Mouse (Mus musculus) MEL (cell line): ENCODE data around the gene Dlx3. TPM values are rescaled to one million over a fixed set of nuclear protein-coding genes. Genes with fewer than 3 reads are reported as not detected.

Experiments used
- DNase-seq: peaks from one replicate; pipeline ENCODE4 v3.0.0; 2011; ENCODE audit warnings: low read depth, low spot score
- H3K27ac ChIP-seq: 2 replicates; pipeline ENCODE4 v1.5.1; 2012; ENCODE audit warnings: low read depth, mild to moderate bottlenecking, control low read depth, low read length, moderate library complexity; ENCODE audit not compliant: control insufficient read depth
- H3K27me3 ChIP-seq, 2 experiments: fragments of 150-350 bp in 1 of 2; sonication (generic) in 1 of 2; 2 replicates each; pipeline ENCODE4 v1.6.1; 2012; ENCODE audit warnings: low read length in 2 of 2, mild to moderate bottlenecking in 2 of 2, improper control_type of control experiment in 1 of 2, moderate library complexity in 1 of 2; ENCODE audit not compliant: insufficient read depth in 2 of 2, control insufficient read depth in 1 of 2
- H3K36me3 ChIP-seq, 2 experiments: 2 replicates each; pipeline ENCODE4 v1.6.1; 2012 to 2014; ENCODE audit warnings: low read length in 2 of 2, improper control_type of control experiment in 1 of 2, inconsistent platforms in 1 of 2, mild to moderate bottlenecking in 1 of 2; ENCODE audit not compliant: insufficient read depth in 2 of 2, control insufficient read depth in 1 of 2
- H3K4me1 ChIP-seq, 2 experiments: fragments of 150-350 bp in 1 of 2; sonication (generic) in 1 of 2; 2 replicates each; pipeline ENCODE4 v1.6.1; 2012; ENCODE audit warnings: low read length in 2 of 2, improper control_type of control experiment in 1 of 2, mild to moderate bottlenecking in 1 of 2; ENCODE audit not compliant: insufficient read depth in 2 of 2, control insufficient read depth in 1 of 2
- H3K4me3 ChIP-seq, 2 experiments: fragments of 150-350 bp in 1 of 2; sonication (generic) in 1 of 2; 2 replicates each; pipeline ENCODE4 v1.5.1; 2012; ENCODE audit warnings: low read depth in 2 of 2, low read length in 2 of 2, mild to moderate bottlenecking in 2 of 2, moderate library complexity in 2 of 2, control low read depth in 1 of 2, improper control_type of control experiment in 1 of 2; ENCODE audit not compliant: control insufficient read depth in 1 of 2, insufficient read depth in 1 of 2
- H3K79me2 ChIP-seq: 2 replicates; pipeline ENCODE4 v1.6.1; 2012; ENCODE audit warnings: mild to moderate bottlenecking, low read length, moderate library complexity; ENCODE audit not compliant: control insufficient read depth, poor library complexity, insufficient read depth
- H3K9ac ChIP-seq: 2 replicates; pipeline ENCODE4 v1.6.1; 2012; ENCODE audit warnings: low read depth, mild to moderate bottlenecking, control low read depth, low read length, moderate library complexity; ENCODE audit not compliant: control insufficient read depth, poor library complexity, severe bottlenecking
- H3K9me3 ChIP-seq: fragments of 150-350 bp; sonication (generic); replicated peaks from 2 replicates; pipeline ENCODE4 v1.6.1; 2012; ENCODE audit warnings: mild to moderate bottlenecking, low read length, improper control_type of control experiment, moderate library complexity; ENCODE audit not compliant: insufficient read depth
- CTCF ChIP-seq, 3 experiments: IDR thresholded peaks in 2 of 3; conservative IDR thresholded peaks in 1 of 3; 2 replicates each; pipeline ENCODE4 v1.5.1; 2011 to 2012; ENCODE audit warnings: low read length in 3 of 3, low read depth in 2 of 3, mild to moderate bottlenecking in 2 of 3, improper control_type of control experiment in 1 of 3, inconsistent platforms in 1 of 3, mixed read lengths in 1 of 3, moderate library complexity in 1 of 3; ENCODE audit not compliant: control insufficient read depth in 1 of 3, insufficient read depth in 1 of 3, poor library complexity in 1 of 3, severe bottlenecking in 1 of 3
- E2F4 ChIP-seq: IDR thresholded peaks from 2 replicates; pipeline ENCODE4 v1.6.1; 2011; ENCODE audit warnings: low read depth, low read length, improper control_type of control experiment, borderline replicate concordance
- ELF1 ChIP-seq: IDR thresholded peaks from 2 replicates; pipeline ENCODE4 v1.6.1; 2014; ENCODE audit warnings: low read depth, mild to moderate bottlenecking, inconsistent platforms, low read length, improper control_type of control experiment, moderate library complexity
- ETS1 ChIP-seq: IDR thresholded peaks from 2 replicates; pipeline ENCODE4 v1.6.1; 2012; ENCODE audit warnings: low read depth, mild to moderate bottlenecking, inconsistent platforms, low read length, improper control_type of control experiment, moderate library complexity
- GABPA ChIP-seq: IDR thresholded peaks from 2 replicates; pipeline ENCODE4 v1.6.1; 2012; ENCODE audit warnings: low read depth, mild to moderate bottlenecking, inconsistent platforms, low read length, improper control_type of control experiment, moderate library complexity
- HCFC1 ChIP-seq: IDR thresholded peaks from 2 replicates; pipeline ENCODE4 v1.6.1; 2012; ENCODE audit warnings: low read depth, mild to moderate bottlenecking, inconsistent platforms, low read length, improper control_type of control experiment, moderate library complexity
- MAFK ChIP-seq: IDR thresholded peaks from 2 replicates; pipeline ENCODE4 v1.6.1; 2011; ENCODE audit warnings: low read depth, mild to moderate bottlenecking, low read length, improper control_type of control experiment, borderline replicate concordance
- MAX ChIP-seq: IDR thresholded peaks from 2 replicates; pipeline ENCODE4 v1.6.1; 2011; ENCODE audit warnings: low read length, improper control_type of control experiment
- MAZ ChIP-seq: IDR thresholded peaks from 2 replicates; pipeline ENCODE4 v1.6.1; 2012; ENCODE audit warnings: low read depth, mild to moderate bottlenecking, inconsistent platforms, low read length, improper control_type of control experiment
- MEF2A ChIP-seq: IDR thresholded peaks from 2 replicates; pipeline ENCODE4 v1.6.1; 2014; ENCODE audit warnings: low read depth, mild to moderate bottlenecking, inconsistent platforms, low read length, improper control_type of control experiment; ENCODE audit not compliant: poor library complexity, insufficient replicate concordance, severe bottlenecking; ENCODE audit errors: extremely low read depth
- NELFE ChIP-seq: IDR thresholded peaks from 2 replicates; pipeline ENCODE4 v1.6.1; 2011; ENCODE audit warnings: low read depth, low read length, improper control_type of control experiment
- NRF1 ChIP-seq: IDR thresholded peaks from 2 replicates; pipeline ENCODE4 v1.6.1; 2014; ENCODE audit warnings: low read depth, mild to moderate bottlenecking, inconsistent platforms, low read length, improper control_type of control experiment, moderate library complexity; ENCODE audit not compliant: poor library complexity, insufficient read depth, severe bottlenecking
- POLR2A ChIP-seq, 2 experiments: IDR thresholded peaks; 2 replicates each; pipeline ENCODE4 v1.6.1; 2011 to 2012; ENCODE audit warnings: low read length in 2 of 2, mild to moderate bottlenecking in 2 of 2, control low read depth in 1 of 2, improper control_type of control experiment in 1 of 2, low read depth in 1 of 2, moderate library complexity in 1 of 2; ENCODE audit not compliant: control insufficient read depth in 1 of 2, insufficient read depth in 1 of 2, poor library complexity in 1 of 2
- RAD21 ChIP-seq: IDR thresholded peaks from 2 replicates; pipeline ENCODE4 v1.6.1; 2011; ENCODE audit warnings: mild to moderate bottlenecking, low read depth, low read length, improper control_type of control experiment
- RCOR1 ChIP-seq: IDR thresholded peaks from 2 replicates; pipeline ENCODE4 v1.6.1; 2012; ENCODE audit warnings: low read depth, mild to moderate bottlenecking, inconsistent platforms, low read length, improper control_type of control experiment
- SIN3A ChIP-seq: IDR thresholded peaks from 2 replicates; pipeline ENCODE4 v1.6.1; 2012; ENCODE audit warnings: low read length, improper control_type of control experiment, inconsistent platforms
- TBP ChIP-seq: IDR thresholded peaks from 2 replicates; pipeline ENCODE4 v1.8.0; 2011; ENCODE audit warnings: low read depth, low read length, improper control_type of control experiment
- TCF12 ChIP-seq: IDR thresholded peaks from 2 replicates; pipeline ENCODE4 v1.6.1; 2014; ENCODE audit warnings: low read depth, mild to moderate bottlenecking, inconsistent platforms, low read length, improper control_type of control experiment, moderate library complexity
- UBTF ChIP-seq: IDR thresholded peaks from 2 replicates; pipeline ENCODE4 v1.6.1; 2012; ENCODE audit warnings: low read depth, mild to moderate bottlenecking, inconsistent platforms, low read length, improper control_type of control experiment, moderate library complexity, borderline replicate concordance; ENCODE audit not compliant: insufficient read depth
- USF2 ChIP-seq, 2 experiments: IDR thresholded peaks; 2 replicates each; pipeline ENCODE4 v1.6.1; 2011 to 2012; ENCODE audit warnings: improper control_type of control experiment in 2 of 2, low read length in 2 of 2, borderline replicate concordance in 1 of 2, inconsistent platforms in 1 of 2, low read depth in 1 of 2, mild to moderate bottlenecking in 1 of 2; ENCODE audit not compliant: insufficient read depth in 1 of 2
- ZKSCAN1 ChIP-seq: IDR thresholded peaks from 2 replicates; pipeline ENCODE4 v1.6.1; 2012; ENCODE audit warnings: low read depth, mild to moderate bottlenecking, inconsistent platforms, low read length, improper control_type of control experiment, moderate library complexity
- ZMIZ1 ChIP-seq: IDR thresholded peaks from 2 replicates; pipeline ENCODE4 v1.6.1; 2012; ENCODE audit warnings: low read depth, mild to moderate bottlenecking, inconsistent platforms, low read length, improper control_type of control experiment, moderate library complexity
- polyA plus RNA-seq, 2 experiments: library from polyadenylated mRNA; stranded (reverse) in 1 of 2; unstranded in 1 of 2; fragments of >175 nt in 1 of 2; fragments of >200 nt in 1 of 2; gene quantifications; 2 replicates each; pipeline versions ENCODE4 v1.2.1 to v1.2.4; 2012; ENCODE audit warnings: low replicate concordance in 2 of 2, low read depth in 1 of 2; ENCODE audit not compliant: insufficient read length in 2 of 2, insufficient read depth in 1 of 2, missing spikeins in 1 of 2
- total RNA-seq: library from RNA; depleted of rRNA; stranded (reverse); fragments of 300-350 nt; gene quantifications from 2 replicates; pipeline ENCODE4 v1.2.3, GENCODE M21; 2012; rRNA removed

Gene Dlx3
- total RNA-seq (not detected in 2 replicates), polyA plus RNA-seq (not detected)

GRCm38 (mm10) chr11:95119990-95120632 lies at the start of gene Dlx3:
Gene Dlx3, plus strand, starts transcription at chr11:95120119.
- Histone ChIP-seq H3K36me3 (no peaks in the 10 kb centered on the region), H3K4me1 (no peaks in the 10 kb centered on the region), H3K9ac (no peak within 1 kb of the TSS), H3K27ac (no peak within 1 kb of the TSS), H3K79me2 (no peaks in the 10 kb centered on the region), H3K9me3 (no peaks in the 10 kb centered on the region), H3K4me3 (no peak within 1 kb of the TSS), H3K27me3 (peaks cover 4% of the 10 kb centered on the region in 2 experiments; a peak in 3 of 4 replicates)
- no peak for DNase-seq
- TF ChIP-seq USF2 (IDR thresholded peaks at IDR 0.05; ENCODE audit: borderline replicate concordance in 1 of 2, insufficient read depth in 1 of 2, low read depth in 1 of 2, low read length in 2 of 2), result no peak
- no peak for TF ChIP-seq ETS1
- TF ChIP-seq ZMIZ1, result no peak
- no peak for TF ChIP-seq TBP
- TF ChIP-seq TCF12, result no peak

- no peak overlapping the region for H3K9ac ChIP-seq
- no peak overlapping the region for H3K27ac ChIP-seq
- no peaks in the 10 kb centered on the region for H3K9me3 ChIP-seq
- no peak overlapping the region for H3K4me3 ChIP-seq
- H3K79me2 ChIP-seq, result no peaks in the 10 kb centered on the region
- H3K27me3 ChIP-seq, result peaks cover 10 to 15% of the 10 kb centered on the region in 2 experiments
- TF ChIP-seq MAX (no peak), MAFK (no peak), TBP (no peak), SIN3A (no peak), RAD21 (no peak), MEF2A (no peak), POLR2A (IDR thresholded peaks at IDR 0.05; ENCODE audit: control insufficient read depth in 1 of 2, insufficient read depth in 1 of 2, low read depth in 1 of 2, low read length in 2 of 2, poor library complexity in 1 of 2) (no peak), USF2 (IDR thresholded peaks at IDR 0.05; ENCODE audit: borderline replicate concordance in 1 of 2, insufficient read depth in 1 of 2, low read depth in 1 of 2, low read length in 2 of 2) (no peak), GABPA (no peak), CTCF (IDR thresholded peaks at IDR 0.05 in 2 of 3, conservative IDR thresholded peaks at IDR 0.05 in 1 of 3; ENCODE audit: control insufficient read depth in 1 of 3, insufficient read depth in 1 of 3, low read depth in 2 of 3, low read length in 3 of 3, poor library complexity in 1 of 3, severe bottlenecking in 1 of 3) (no peak), MAZ (no peak), HCFC1 (no peak), RCOR1 (no peak), ZKSCAN1 (no peak), NELFE (no peak), ELF1 (no peak), ZMIZ1 (no peak), UBTF (no peak), NRF1 (no peak), E2F4 (no peak)
- TF ChIP-seq, all 39 proteins: peak for 0
- Histone ChIP-seq H3K4me1 (no peaks in the 10 kb centered on the region), H3K36me3 (no peaks in the 10 kb centered on the region)
- DNase-seq, result no peak
These were observed 49.5 kb upstream of the Dlx3 start for GRCm38 (mm10) chr11:95070140-95071107.
